Mouse (Mus musculus) liver, embryonic 11.5 days (tissue): ENCODE measurements around the gene Tmprss9. TPM values are rescaled to one million over a fixed set of nuclear protein-coding genes. Genes with fewer than 3 reads are reported as not detected.
A peak's percentile ranks its signal among the peaks of the same experiment; 100 is the strongest.

ENCODE experiments used
- ATAC-seq: fragments of 200-750 bp; cut with Nextera tagmentation; replicated peaks from 2 replicates; pipeline ENCODE4 v1.8.0; 2017; ENCODE audit warnings: moderate number of reproducible peaks, mild to moderate bottlenecking, moderate TSS enrichment, moderate library complexity; ENCODE audit not compliant: low FRiP score
- DNase-seq: peaks from one replicate; pipeline ENCODE4 v3.0.0-alpha.2; 2017; ENCODE audit warnings: low spot score
- H3K27ac ChIP-seq: fragments of 300-500 bp; sonication (generic); 2 replicates; pipeline ENCODE4 v1.5.1; 2014; ENCODE audit warnings: mild to moderate bottlenecking, low read depth, low read length, control low read depth
- H3K27me3 ChIP-seq: fragments of 300-500 bp; sonication (generic); replicated peaks from 2 replicates; pipeline ENCODE4 v1.6.1; 2014; ENCODE audit warnings: low read length, mixed read lengths; ENCODE audit not compliant: control insufficient read depth, insufficient read depth
- H3K36me3 ChIP-seq: fragments of 300-500 bp; sonication (generic); 2 replicates; pipeline ENCODE4 v1.6.1; 2014; ENCODE audit warnings: mild to moderate bottlenecking, low read length, moderate library complexity, mixed read lengths; ENCODE audit not compliant: control insufficient read depth, insufficient read depth
- H3K4me1 ChIP-seq: fragments of 300-500 bp; sonication (generic); replicated peaks from 2 replicates; pipeline ENCODE4 v1.6.1; 2014; ENCODE audit warnings: low read length, mixed read lengths; ENCODE audit not compliant: control insufficient read depth, insufficient read depth
- H3K4me2 ChIP-seq: fragments of 300-500 bp; sonication (generic); 2 replicates; pipeline ENCODE4 v1.6.1; 2014; ENCODE audit warnings: mild to moderate bottlenecking, control low read depth, moderate library complexity
- H3K4me3 ChIP-seq: fragments of 300-500 bp; sonication (generic); 2 replicates; pipeline ENCODE4 v1.5.1; 2014; ENCODE audit warnings: low read depth, low read length, control low read depth
- H3K9ac ChIP-seq: fragments of 300-500 bp; sonication (generic); 2 replicates; pipeline ENCODE4 v1.6.1; 2014; ENCODE audit warnings: low read depth, low read length, control low read depth
- H3K9me3 ChIP-seq: fragments of 300-500 bp; sonication (generic); 2 replicates; pipeline ENCODE4 v1.6.1; 2016; ENCODE audit warnings: low read length, inconsistent platforms, mixed read lengths; ENCODE audit not compliant: control insufficient read depth
- WGBS: fragments of 180-500 bp; shearing (Covaris S2); extraction: QIAGEN DNeasy Blood & Tissue Kit; methylation state at CpG from one replicate; pipeline ENCODE4 v1.1.7; 2014; 5-methylcytosine and 5-hydroxymethylcytosine counted together
- polyA plus RNA-seq: library from polyadenylated mRNA; unstranded; fragments of >200 nt; fragmentation: Nextera tagmentation; extraction: Ambion mirVana; gene quantifications from 2 replicates; pipeline ENCODE4 v1.2.1, GENCODE M21; 2014

The Tmprss9 gene
- polyA plus RNA-seq, 1 experiment from 2014 or later = not detected

DNA sequence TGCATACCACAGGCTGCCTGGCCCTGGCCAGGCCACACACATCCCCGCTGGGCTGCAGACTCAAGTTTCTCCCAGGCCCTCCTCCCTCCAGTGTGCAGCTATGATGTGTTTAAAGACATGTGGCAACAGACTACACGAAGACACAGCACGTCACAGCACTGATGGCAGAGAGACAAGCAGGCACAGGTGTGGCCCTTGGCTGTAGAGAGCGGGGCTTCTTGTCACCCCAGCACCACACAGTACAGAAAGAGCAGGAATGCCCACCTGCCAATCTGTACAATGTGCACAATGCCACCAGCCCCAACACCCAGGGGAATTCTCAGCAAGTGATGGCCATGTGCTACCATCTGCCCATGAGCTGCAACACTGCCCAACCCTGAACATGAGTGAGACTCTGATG, 39.7 kb downstream of the Tmprss9 start:
- Histone ChIP-seq H3K4me1 (peaks cover 19% of the 10 kb centered on the region), H3K27ac (no peak overlapping the region), H3K9ac (no peak overlapping the region), H3K4me3 (no peak overlapping the region), H3K9me3 (no peaks in the 10 kb centered on the region), H3K36me3 (peaks cover 23% of the 10 kb centered on the region; the same call in 1 of the 2 replicates), H3K4me2 (no peak overlapping the region), H3K27me3 (no peaks in the 10 kb centered on the region)
- ATAC-seq (no peak), DNase-seq (no peak)
- 94% methylated on average over 4 of the region's 4 CpGs for WGBS

DNA sequence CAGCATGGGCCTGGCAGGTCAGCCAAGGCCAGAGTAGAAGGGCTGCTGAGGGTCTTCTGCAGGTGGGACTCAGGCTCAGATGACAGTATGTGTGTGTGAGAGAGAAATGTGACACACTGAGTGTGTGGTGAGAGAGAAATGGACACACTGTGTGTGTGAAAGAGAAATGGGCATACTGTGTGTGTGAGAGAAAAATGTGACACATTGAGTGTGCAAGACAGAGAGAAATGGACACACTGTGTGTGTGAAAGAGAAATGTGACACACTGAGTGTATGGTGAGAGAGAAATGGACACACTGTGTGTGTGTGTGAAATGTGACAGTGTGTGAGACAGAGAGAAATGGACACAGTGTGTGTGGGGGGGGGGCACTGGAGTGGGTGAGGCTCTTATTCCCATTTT, 40.2 kb downstream of the Tmprss9 start:
- H3K4me3 ChIP-seq = no peak overlapping the region
- no peak overlapping the region for H3K27ac ChIP-seq
- H3K27me3 ChIP-seq = no peaks in the 10 kb centered on the region
- ATAC-seq (no peak), DNase-seq (no peak)
- peaks cover 22% of the 10 kb centered on the region for H3K4me1 ChIP-seq
- H3K9me3 ChIP-seq = no peaks in the 10 kb centered on the region
- H3K9ac ChIP-seq = no peak overlapping the region
- peaks cover 23% of the 10 kb centered on the region; the same call in 1 of the 2 replicates for H3K36me3 ChIP-seq
- H3K4me2 ChIP-seq = no peak overlapping the region

- no peak overlapping the region for H3K4me3 ChIP-seq
- ATAC-seq = no peak
- DNase-seq = no peak
- H3K9me3 ChIP-seq = no peaks in the 10 kb centered on the region
- H3K4me1 ChIP-seq = peaks cover 27% of the 10 kb centered on the region
- H3K27ac ChIP-seq = no peak overlapping the region
- no peaks in the 10 kb centered on the region for H3K27me3 ChIP-seq
- H3K4me2 ChIP-seq = no peak overlapping the region
- H3K9ac ChIP-seq = no peak overlapping the region
- H3K36me3 ChIP-seq = peaks cover 16% of the 10 kb centered on the region; the same call in 1 of the 2 replicates
- 88% methylated on average over 7 of the region's 8 CpGs for WGBS
These were observed 41.8 kb downstream of the Tmprss9 start for GRCm38 (mm10) chr10:80913364-80914011.

- DNase-seq = no peak
- Histone ChIP-seq H3K4me1 (peaks cover 27% of the 10 kb centered on the region), H3K27ac (no peak overlapping the region), H3K27me3 (no peaks in the 10 kb centered on the region), H3K36me3 (peaks cover 11% of the 10 kb centered on the region; the same call in 1 of the 2 replicates), H3K4me3 (no peak overlapping the region), H3K9me3 (no peaks in the 10 kb centered on the region), H3K4me2 (no peak overlapping the region), H3K9ac (no peak overlapping the region)
- ATAC-seq = no peak
- 84% methylated on average over 5 of the region's 5 CpGs for WGBS
These were observed 42.6 kb downstream of the Tmprss9 start for GRCm38 (mm10) chr10:80914253-80914656.

DNA sequence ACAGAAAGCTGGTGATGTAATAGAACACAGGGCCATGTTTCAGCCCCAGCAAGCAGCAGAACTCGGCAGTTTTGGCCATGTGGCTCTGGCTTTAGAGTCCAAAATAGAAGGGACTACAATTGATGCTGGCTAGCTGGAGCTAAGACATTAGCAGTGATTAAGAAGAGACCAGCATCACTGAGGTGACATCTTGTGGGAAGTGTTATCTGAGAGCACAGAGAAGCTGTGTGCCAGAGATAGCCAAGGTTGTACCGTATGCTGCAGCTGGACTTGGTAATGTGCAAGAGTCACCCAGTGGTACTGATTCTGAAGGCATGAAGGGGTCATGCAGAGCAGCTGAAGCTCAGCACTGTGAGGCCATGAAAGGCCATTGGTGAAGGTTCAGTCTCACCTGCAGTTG, 43.6 kb downstream of the Tmprss9 start:
- no peak for DNase-seq
- H3K36me3 ChIP-seq = peaks cover 2% of the 10 kb centered on the region; the same call in 1 of the 2 replicates
- 63% methylated on average over 2 of the region's 2 CpGs for WGBS

GRCm38 (mm10) chr10:80915736-80916135, 44.1 kb downstream of the Tmprss9 start:
- 89% methylated on average over 4 of the region's 4 CpGs for WGBS
- H3K4me3 ChIP-seq = no peak overlapping the region
- H3K9ac ChIP-seq = no peak overlapping the region
- no peak overlapping the region for H3K4me2 ChIP-seq
- ATAC-seq (no peak), DNase-seq (no peak)
- H3K4me1 ChIP-seq = peaks cover 27% of the 10 kb centered on the region
- H3K36me3 ChIP-seq = no peaks in the 10 kb centered on the region; the same call in 1 of the 2 replicates
- no peak overlapping the region for H3K27ac ChIP-seq
- H3K9me3 ChIP-seq = no peaks in the 10 kb centered on the region
- H3K27me3 ChIP-seq = no peaks in the 10 kb centered on the region

More for the DNA sequence above, 43.6 kb downstream of the Tmprss9 start:
- peaks cover 27% of the 10 kb centered on the region for H3K4me1 ChIP-seq
- H3K27me3 ChIP-seq = no peaks in the 10 kb centered on the region
- H3K4me3 ChIP-seq = no peak overlapping the region
- ATAC-seq = no peak
- no peak overlapping the region for H3K27ac ChIP-seq
- H3K9me3 ChIP-seq = no peaks in the 10 kb centered on the region
- H3K4me2 ChIP-seq = no peak overlapping the region
- no peak overlapping the region for H3K9ac ChIP-seq

GRCm38 (mm10) chr10:80917336-80917778, 45.7 kb downstream of the Tmprss9 start:
- Histone ChIP-seq H3K4me1 (peaks cover 31% of the 10 kb centered on the region), H3K27me3 (no peaks in the 10 kb centered on the region), H3K4me3 (peak overlapping the region; percentile 76), H3K9ac (peak overlapping the region; percentile 81), H3K9me3 (no peaks in the 10 kb centered on the region), H3K36me3 (no peaks in the 10 kb centered on the region), H3K4me2 (peak overlapping the region; percentile 90), H3K27ac (peak overlapping the region; percentile 22; the same call in 1 of the 2 replicates)
- DNase-seq (no peak), ATAC-seq (peak; percentile 27)
- WGBS = 2% methylated on average over 15 of the region's 15 CpGs

DNA sequence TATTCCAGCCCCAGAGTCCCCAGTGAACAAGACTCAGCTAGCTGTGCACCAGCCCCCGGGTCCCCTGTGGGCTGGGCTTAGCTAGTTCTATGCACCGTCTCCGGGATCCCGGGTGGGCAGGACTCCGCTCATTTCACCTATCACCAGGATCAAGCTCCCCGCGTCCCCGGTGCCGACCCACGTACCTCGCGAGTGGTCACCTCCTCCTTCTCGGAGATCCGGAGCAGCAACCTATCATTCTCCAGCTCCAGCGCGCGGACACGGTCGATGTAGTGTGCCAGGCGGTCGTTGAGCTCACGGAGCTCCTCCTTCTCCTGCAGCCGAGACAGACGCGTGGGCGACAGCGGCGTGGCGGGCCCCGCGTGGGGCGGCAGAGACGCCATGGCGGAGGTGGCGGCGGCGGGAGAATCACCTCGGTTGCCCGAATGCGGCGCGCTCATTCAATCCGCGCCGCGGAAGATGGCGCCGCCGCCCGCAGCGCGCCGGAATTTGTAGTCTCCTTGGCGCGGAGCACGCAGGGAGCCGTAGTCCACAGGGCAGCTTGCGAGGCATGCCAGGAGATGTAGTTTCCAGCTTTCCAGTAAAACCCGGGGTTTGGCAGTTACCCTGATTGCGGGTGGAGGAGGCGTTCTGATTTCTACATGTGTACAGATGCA, 46.3 kb downstream of the Tmprss9 start, which contains the start of gene Lmnb2:
Gene Lmnb2, minus strand, starts transcription at position 467 of the 656 bp plus-strand sequence.
- no peaks in the 10 kb centered on the region for H3K36me3 ChIP-seq
- peak within 1 kb of the TSS; percentile 22; the same call in 1 of the 2 replicates for H3K27ac ChIP-seq
- H3K27me3 ChIP-seq = no peaks in the 10 kb centered on the region
- H3K4me1 ChIP-seq = peaks cover 31% of the 10 kb centered on the region
- DNase-seq (no peak), ATAC-seq (peak; percentile 51)
- H3K9me3 ChIP-seq = no peaks in the 10 kb centered on the region
- H3K4me3 ChIP-seq = peak within 1 kb of the TSS; percentile 76
- WGBS = under 1% methylated on average over 61 of the region's 61 CpGs
- H3K9ac ChIP-seq = peak within 1 kb of the TSS; percentile 81
- peak within 1 kb of the TSS; percentile 90 for H3K4me2 ChIP-seq
